Mouse (Mus musculus) cerebral cortex, adult 2 months (tissue): ENCODE results near the gene 1700011L22Rik.

ENCODE experiments used
- WGBS: fragments of 180-500 bp; shearing (Covaris S2); methylation state at CpG from one replicate; pipeline ENCODE4 v1.1.7; 2018; 5-methylcytosine and 5-hydroxymethylcytosine counted together

Gene 1700011L22Rik

DNA sequence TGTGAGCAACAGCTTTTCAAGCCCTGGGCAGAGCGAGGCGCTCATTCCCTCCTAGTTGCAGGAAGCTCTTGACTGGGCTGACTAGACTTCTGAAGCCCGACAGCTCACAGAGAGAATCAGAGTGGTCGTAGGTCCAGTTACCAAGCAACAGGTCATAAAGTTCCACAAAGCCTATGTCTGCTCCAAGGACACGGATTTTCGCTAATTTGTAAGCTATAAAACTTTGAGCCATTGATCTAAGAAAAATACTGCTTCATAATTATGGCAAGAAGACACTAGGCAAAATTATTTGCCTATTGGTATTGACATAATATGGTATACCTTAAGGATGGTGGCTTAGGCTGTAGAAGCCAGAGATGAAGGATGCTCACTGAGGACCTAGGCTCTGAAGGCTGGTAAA lies at the start of gene 1700011L22Rik:
1700011L22Rik (minus strand) TSS at position 101 of the 400 bp plus-strand sequence.
- 95% methylated on average over 6 of the region's 6 CpGs for WGBS

DNA sequence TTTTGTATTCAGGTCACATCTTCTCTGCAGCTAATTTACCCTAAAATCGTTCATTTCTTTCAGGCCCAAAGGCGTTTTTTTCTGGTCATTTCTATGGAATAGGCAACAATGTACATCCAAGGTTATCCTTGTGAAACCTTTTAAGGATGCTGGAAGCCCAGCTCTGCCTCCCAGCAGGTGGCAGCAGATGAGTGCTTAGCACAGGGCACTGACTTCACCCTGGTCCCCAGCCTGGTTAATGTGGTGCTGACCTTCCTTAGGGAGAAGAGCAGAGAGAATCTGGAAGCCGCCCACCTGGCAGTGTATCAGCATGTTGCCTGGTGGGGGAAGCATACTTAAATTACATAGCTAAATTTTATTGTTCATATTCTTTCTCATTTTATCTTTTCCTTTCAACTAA lies 49.4 kb upstream of the 1700011L22Rik start:
- 17% methylated on average over 3 of the region's 3 CpGs for WGBS

DNA sequence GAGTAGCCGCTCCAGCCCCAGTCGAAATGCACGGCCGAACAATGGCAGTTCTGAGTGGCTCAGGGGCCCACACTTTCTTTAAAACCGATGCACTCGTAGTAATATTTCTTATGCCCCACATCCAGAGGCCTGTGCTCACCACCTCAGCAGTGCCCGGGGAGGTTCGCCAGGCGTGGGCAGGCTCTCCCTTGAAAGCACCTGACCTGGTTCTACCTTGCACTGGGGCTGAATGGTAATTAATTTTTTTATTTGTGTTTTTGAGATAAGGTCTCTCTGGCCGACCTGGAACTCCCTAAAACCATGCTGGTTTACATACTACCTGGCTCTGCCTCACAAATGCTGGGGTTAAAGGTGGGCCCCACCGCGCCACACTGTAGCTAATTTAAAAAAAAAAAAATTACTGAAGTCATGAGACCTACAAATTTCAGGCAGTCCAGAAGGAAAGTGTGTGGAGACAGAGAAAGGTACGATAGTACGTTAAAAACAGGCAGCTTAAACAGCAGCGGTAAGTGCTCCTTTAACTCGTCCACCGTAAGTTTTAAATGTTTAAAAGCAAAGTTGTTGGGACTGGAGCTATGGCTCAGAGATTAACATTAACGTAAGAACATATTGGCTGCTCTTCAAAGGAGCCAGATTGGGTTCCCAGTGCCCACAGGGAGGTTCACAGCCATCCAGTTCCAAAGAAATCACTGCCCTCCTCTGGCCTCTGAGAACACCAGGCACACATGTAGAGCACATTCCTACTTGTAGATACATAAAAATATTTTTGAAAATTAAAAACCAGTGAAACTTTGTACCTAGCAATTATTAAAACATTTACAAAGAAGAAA lies 47.1 kb upstream of the 1700011L22Rik start:
- 10% methylated on average over 18 of the region's 18 CpGs for WGBS

GRCm38 (mm10) chr8:79294610-79295275 lies 46.4 kb upstream of the 1700011L22Rik start, which contains the start of gene Mmaa:
TSS of gene Mmaa (minus strand) at chr8:79294937.
- under 1% methylated on average over 70 of the region's 74 CpGs for WGBS

GRCm38 (mm10) chr8:79293841-79294240 lies 45.5 kb upstream of the 1700011L22Rik start:
- 22% methylated on average over 3 of the region's 3 CpGs for WGBS

DNA sequence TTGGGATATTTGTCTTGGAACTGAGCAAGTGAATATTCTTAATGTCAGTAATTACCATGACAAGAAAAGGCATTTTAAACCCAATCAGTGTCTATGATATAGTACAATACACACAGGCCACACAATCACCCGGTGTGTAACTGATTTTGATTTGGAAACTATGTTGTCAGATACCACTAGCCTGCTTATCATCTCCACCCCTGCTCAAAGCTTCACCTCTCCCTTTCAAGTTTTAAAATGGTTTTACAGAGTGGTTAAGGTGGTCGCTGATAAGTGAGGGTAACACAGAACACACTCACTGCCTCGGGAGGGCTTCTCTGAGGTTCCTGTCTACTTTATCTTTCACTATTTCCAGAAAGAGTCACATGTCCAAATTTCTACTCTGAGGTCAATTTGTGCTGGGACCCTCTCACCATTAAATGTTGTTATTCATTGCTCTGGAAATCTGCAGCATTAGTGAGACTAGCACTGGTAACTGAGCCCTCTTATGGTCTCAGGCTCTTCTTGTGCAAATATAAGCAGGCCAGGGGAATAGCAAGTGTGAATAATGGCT lies 44.4 kb upstream of the 1700011L22Rik start:
- 89% methylated on average over 3 of the region's 3 CpGs for WGBS

DNA sequence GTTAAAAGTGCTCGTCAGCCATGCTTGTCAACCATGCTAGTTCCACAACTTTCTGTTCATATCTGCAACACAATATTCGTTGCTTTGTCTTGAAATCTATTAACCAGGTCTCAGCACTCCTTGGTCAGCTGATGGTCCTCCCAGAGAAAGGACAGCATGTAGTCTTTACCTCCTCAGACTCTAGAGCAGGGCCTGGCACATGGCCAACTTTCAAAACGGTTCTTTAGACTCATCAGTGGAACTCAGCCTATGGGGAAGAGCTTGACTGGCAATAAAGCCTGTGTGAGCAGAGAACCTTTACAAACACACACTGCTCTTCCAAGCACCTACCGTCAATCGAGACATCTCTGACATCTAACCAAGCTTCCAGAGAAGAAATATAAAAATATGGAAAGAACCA lies 41.2 kb upstream of the 1700011L22Rik start:
- 70% methylated on average over 5 of the region's 5 CpGs for WGBS

DNA sequence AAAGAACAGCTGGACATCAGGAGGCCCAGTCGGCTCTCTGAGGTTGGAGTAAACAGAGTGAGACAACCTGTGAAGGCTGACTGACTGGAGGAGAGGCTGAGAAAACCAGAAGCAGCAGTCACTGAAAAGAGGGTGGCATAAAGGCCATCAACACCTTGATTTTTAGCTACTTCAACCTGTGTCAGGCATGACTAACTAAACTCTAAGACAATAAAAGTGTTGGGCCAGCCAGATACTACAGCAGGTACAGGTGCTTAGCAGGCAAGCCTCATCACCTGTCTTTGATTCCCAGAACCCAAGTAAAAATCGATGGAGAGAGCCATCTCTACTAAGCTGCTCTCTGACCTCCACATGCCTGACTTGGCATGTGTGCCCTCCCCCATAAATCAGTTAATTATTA lies 40.3 kb upstream of the 1700011L22Rik start:
- 72% methylated on average over 2 of the region's 2 CpGs for WGBS

GRCm38 (mm10) chr8:79288250-79288649 lies 39.9 kb upstream of the 1700011L22Rik start:
- 89% methylated on average over 4 of the region's 4 CpGs for WGBS

DNA sequence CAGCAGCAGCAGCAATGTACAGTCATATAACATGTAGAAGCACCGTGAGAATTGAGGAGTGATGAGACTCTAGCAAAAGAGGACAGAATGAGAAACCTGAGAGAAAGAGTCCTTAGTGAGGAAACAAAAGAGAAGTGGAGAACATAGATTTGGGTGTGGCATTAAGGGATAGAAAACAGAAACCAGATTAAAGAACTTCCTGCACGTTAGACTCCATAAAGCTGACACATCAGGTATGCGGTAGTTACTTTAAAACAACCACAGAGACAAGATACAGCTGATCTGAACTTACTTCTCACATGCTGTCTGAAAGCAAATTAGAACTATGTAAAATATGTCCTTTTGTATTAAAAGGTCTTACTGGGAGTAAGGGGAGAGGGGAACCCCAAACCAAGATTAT lies 38.1 kb upstream of the 1700011L22Rik start:
- WGBS: 88% methylated on average over 3 of the region's 3 CpGs

DNA sequence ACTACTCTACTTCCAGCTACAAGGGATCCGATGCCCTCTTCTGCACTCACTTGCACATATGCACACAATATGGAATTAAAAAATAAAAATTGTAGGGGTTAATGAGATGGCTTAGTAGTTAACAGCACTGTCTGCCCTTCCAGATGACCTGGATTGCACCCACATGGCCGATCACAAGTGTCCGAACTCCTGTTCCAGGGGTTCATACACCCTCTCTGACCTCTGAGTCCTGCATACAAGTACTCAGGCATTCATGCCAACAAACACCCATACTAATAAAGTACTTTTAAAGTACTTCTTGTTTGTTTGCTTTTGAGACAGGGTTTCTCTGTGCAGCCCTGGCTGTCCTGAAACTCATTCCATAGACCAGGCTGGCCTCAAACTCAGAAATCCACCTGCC lies 36.3 kb upstream of the 1700011L22Rik start:
- WGBS: 92% methylated on average over 3 of the region's 3 CpGs

- 96% methylated on average over 6 of the region's 6 CpGs for WGBS
These were observed 33.1 kb upstream of the 1700011L22Rik start for GRCm38 (mm10) chr8:79281376-79281890.

- 86% methylated on average over 8 of the region's 8 CpGs for WGBS
These were observed 29.0 kb upstream of the 1700011L22Rik start for GRCm38 (mm10) chr8:79277264-79277870.

DNA sequence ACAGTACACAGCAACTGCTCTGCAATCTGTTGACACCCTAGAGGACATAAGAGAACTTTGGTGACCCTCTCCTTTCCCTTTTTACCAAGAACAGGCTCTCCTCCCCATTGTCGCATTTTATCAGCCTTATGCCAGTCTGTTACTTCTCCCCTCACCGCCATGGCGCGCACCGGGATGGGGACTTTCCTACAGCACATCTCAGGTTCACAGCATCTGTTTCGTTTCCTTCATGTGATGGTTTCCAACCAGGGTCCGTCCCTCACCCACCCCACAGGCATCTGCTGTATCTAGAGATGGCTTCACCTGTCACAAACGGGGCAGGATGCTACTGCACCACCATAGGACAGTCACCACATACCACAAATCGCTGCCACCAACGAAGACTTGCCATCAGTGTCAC lies 26.6 kb upstream of the 1700011L22Rik start:
- WGBS: 94% methylated on average over 10 of the region's 10 CpGs

DNA sequence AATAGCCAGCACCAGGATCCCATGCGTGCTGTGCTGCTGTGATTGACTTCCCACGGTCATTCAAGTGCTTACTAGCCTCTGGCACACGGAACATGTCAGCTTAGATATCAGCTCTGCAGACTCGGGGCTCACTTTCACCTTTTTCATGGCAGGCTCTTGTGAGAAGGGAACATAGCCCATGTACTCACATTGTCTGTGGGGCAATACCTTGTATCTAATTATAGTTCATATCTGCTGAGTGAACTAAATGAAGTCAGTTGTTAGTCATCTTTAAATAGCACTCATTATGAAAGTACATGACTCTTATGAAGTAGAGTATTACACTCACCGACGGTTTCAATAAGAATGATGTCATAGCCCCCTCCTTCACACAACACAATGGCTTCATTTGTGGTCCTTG lies 25.4 kb upstream of the 1700011L22Rik start:
- WGBS: 74% methylated on average over 6 of the region's 6 CpGs

DNA sequence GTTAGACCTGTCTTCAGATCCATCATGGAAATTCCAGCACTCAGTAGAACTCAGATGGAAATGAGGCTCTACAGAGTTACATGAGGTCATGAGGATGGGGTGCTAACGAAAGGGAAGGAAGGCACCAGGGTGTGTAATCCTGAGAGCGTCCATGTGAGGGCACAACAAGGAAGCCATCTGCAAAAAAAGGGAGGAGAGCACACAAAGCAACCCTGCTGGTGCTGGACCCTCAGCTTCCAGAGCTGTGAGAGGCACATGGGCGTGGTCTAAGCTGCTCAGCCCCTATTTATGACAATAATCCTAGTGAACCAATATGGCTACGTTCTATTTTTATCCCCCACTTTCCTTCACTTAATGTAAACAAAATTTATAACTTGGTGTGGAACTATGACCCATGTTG lies 24.3 kb upstream of the 1700011L22Rik start:
- WGBS: 63% methylated on average over 4 of the region's 4 CpGs

GRCm38 (mm10) chr8:79268921-79269320 lies 20.6 kb upstream of the 1700011L22Rik start:
- WGBS: 95% methylated on average over 7 of the region's 7 CpGs

GRCm38 (mm10) chr8:79261920-79262319 lies 13.6 kb upstream of the 1700011L22Rik start:
- WGBS: 74% methylated on average over 5 of the region's 5 CpGs

DNA sequence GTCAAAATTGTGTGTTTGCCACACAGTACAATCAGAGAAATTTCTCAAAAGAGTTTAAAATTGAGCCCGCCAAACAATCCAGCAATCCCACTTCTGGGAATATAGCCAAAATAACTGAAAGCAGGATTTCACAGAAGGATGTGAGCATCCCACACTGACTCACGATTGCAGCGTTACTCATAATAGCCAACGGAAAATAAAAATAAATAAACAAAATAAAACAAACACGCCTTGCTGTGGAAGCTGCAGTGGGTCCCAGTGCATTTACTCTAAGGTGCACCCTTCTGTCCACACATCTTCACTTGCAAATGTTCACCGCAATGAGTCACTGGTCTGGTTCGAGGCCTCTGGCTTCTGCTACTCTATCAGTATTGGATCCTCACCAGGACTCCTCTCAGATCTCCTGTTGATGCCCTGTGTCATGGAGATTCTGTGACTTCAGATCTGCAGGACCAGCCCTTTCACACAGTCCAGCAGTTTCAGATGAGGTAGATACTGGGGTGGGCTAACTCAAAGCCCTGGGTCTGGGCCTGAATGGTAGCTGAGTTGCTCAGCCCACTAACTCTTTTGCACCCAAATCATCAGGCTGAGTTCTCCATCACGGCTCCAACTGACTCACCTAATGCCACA lies 7.8 kb upstream of the 1700011L22Rik start:
- 50% methylated on average over 8 of the region's 8 CpGs for WGBS

- 35% methylated on average over 6 of the region's 6 CpGs for WGBS
These were observed 5.4 kb upstream of the 1700011L22Rik start for GRCm38 (mm10) chr8:79253742-79254141.

- 81% methylated on average over 2 of the region's 2 CpGs for WGBS
These were observed 4.9 kb downstream of the 1700011L22Rik start for GRCm38 (mm10) chr8:79243422-79243821.

GRCm38 (mm10) chr8:79239996-79240395 lies 8.4 kb downstream of the 1700011L22Rik start:
- 71% methylated on average over 7 of the region's 7 CpGs for WGBS
